ENCODE assay signal across 8 mouse cellular contexts in genomic region chr9:44406906-44407751, GRCm38 (mm10). TPM values are rescaled to one million over a fixed set of nuclear protein-coding genes. Genes with fewer than 3 reads are reported as not detected.
DNase-seq lines count a peak whose midpoint lies in the region; ATAC-seq lines count a peak whose summit lies in the region.

Gene Rps25 (plus strand): TSS chr9:44407139.
Gene Trappc4 (minus strand): TSS chr9:44407600.

- H3K4me2 ChIP-seq in hindbrain, embryonic 12.5 days (replicated peaks): peak within 1 kb of the TSS; percentile 84

- peak within 1 kb of the TSS; percentile 90 for H3K4me3 ChIP-seq in hindbrain, embryonic 12.5 days

- peak; percentile 97 for ATAC-seq in hindbrain, embryonic 12.5 days (ENCODE audit: low FRiP score)

- peak within 1 kb of the TSS; percentile 85 for H3K9ac ChIP-seq in hindbrain, embryonic 12.5 days

- peak; percentile 93 for DNase-seq in NIH3T3 (ENCODE audit: low read depth)
- DNase-seq in cerebellum, postnatal 10 days: peak; percentile 96 to 97
- DNase-seq in frontal cortex, postnatal 10 days (ENCODE audit: low spot score in 2 of 2): peak; percentile 87 to 91
- DNase-seq in layer of hippocampus, postnatal 14 days (ENCODE audit: low spot score in 2 of 2): peak; percentile 94 to 95
- peak; percentile 93 for DNase-seq in lung, postnatal 14 days
- peak; percentile 96 for DNase-seq in retina, adult 2 months (ENCODE audit: low read depth, low spot score)
- DNase-seq in thymus, postnatal 36 days: peak; percentile 89 to 91

- no peaks in the 10 kb centered on the region for H3K9me3 ChIP-seq in hindbrain, embryonic 12.5 days (replicated peaks)

- H3K4me1 ChIP-seq in hindbrain, embryonic 12.5 days: peaks cover 16% of the 10 kb centered on the region

- under 1% methylated on average over 51 of the region's 51 CpGs for WGBS in hindbrain, embryonic 12.5 days

- H3K27ac ChIP-seq in hindbrain, embryonic 12.5 days: peak within 1 kb of the TSS; percentile 96

- no peaks in the 10 kb centered on the region for H3K27me3 ChIP-seq in hindbrain, embryonic 12.5 days

- peaks cover 62% of the 10 kb centered on the region for H3K36me3 ChIP-seq in hindbrain, embryonic 12.5 days

RNA-seq across cellular contexts. Expression of gene Rps25, which starts in this region (rescaled TPM):
- 1,265 and 1,340 TPM in 2 replicates for polyA plus RNA-seq in hindbrain, embryonic 12.5 days (2016; fragmentation: Nextera tagmentation; extraction: Ambion mirVana)
- total RNA-seq in layer of hippocampus, postnatal 14 days (2021): 100 to 1,000 TPM; 593 to 617 TPM

RNA-seq across cellular contexts. Expression of gene Trappc4, which starts in this region (rescaled TPM):
- 256 and 259 TPM in 2 replicates for polyA plus RNA-seq in hindbrain, embryonic 12.5 days (2016; fragmentation: Nextera tagmentation; extraction: Ambion mirVana)
- 10 to 100 TPM; 67.9 to 73.9 TPM for total RNA-seq in layer of hippocampus, postnatal 14 days (2021)

Comparison
In these comparisons a context has a peak if more than half of its experiments do, and no peak if none do; other contexts are left out.
1. Peak in every context shown above with its lines: DNase-seq, ATAC-seq, H3K4me3 ChIP-seq and H3K27ac ChIP-seq.